Mouse (Mus musculus): ENCODE data around the gene Adam12. TPM values are rescaled to one million over a fixed set of nuclear protein-coding genes. Genes with fewer than 3 reads are reported as not detected.

The Adam12 gene
- polyA plus RNA-seq, 1 experiment from 2014 or later: 3.1 TPM

- Histone ChIP-seq H3K9ac (ENCODE audit: low read length) (no peak overlapping the region), H3K36me3 (ENCODE audit: control insufficient read depth, insufficient read depth) (no peaks in the 10 kb centered on the region), H3K27me3 (ENCODE audit: control insufficient read depth, insufficient read depth, low read length) (no peaks in the 10 kb centered on the region), H3K4me3 (ENCODE audit: low read length) (no peak overlapping the region), H3K27ac (ENCODE audit: low read length) (no peak overlapping the region), H3K9me3 (replicated peaks; ENCODE audit: control insufficient read depth, low read length) (no peaks in the 10 kb centered on the region), H3K4me1 (ENCODE audit: control insufficient read depth, insufficient read depth, low read length) (peaks cover 5% of the 10 kb centered on the region; the same call in 1 of the 2 replicates), H3K4me2 (ENCODE audit: low read depth, low read length) (no peak overlapping the region)
- 56% methylated on average over 2 of the region's 2 CpGs for WGBS
- ATAC-seq (replicated peaks; ENCODE audit: extremely low read depth, insufficient read depth, low FRiP score): no peak
These were observed 200.7 kb downstream of the Adam12 start for GRCm38 (mm10) chr7:134031256-134031655.

GRCm38 (mm10) chr7:134028281-134028830 lies 203.6 kb downstream of the Adam12 start:
- ATAC-seq (replicated peaks; ENCODE audit: extremely low read depth, insufficient read depth, low FRiP score): no peak
- no peak overlapping the region for H3K27ac ChIP-seq (ENCODE audit: low read length)
- 64% methylated on average over 7 of the region's 7 CpGs for WGBS
- no peak overlapping the region for H3K9ac ChIP-seq (ENCODE audit: low read length)
- H3K4me3 ChIP-seq (ENCODE audit: low read length): no peak overlapping the region
- H3K36me3 ChIP-seq (ENCODE audit: control insufficient read depth, insufficient read depth): no peaks in the 10 kb centered on the region
- peaks cover 6% of the 10 kb centered on the region for H3K4me1 ChIP-seq (ENCODE audit: control insufficient read depth, insufficient read depth, low read length)
- no peaks in the 10 kb centered on the region for H3K27me3 ChIP-seq (ENCODE audit: control insufficient read depth, insufficient read depth, low read length)
- H3K9me3 ChIP-seq (replicated peaks; ENCODE audit: control insufficient read depth, low read length): no peaks in the 10 kb centered on the region
- no peak overlapping the region for H3K4me2 ChIP-seq (ENCODE audit: low read depth, low read length)

DNA sequence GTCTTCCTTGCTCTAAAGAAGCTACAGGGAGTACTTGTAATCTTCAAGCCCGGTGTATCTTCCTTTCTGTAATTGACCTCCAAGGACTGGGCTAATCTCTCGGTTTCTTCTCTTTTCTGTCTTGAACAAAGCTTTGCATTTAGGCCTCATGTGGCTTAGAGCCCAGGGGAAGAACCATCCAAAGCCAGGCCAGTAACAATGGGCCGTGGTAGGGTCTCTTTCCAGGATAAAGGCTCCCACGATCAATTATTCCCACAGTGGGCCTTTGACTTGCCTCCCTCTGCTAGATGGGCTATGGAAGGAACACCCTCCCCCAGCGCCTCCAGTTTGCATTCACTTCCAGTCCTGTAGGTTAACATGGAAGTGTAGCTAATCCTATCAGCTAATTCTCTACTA lies 204.9 kb downstream of the Adam12 start:
- no peak overlapping the region for H3K4me3 ChIP-seq (ENCODE audit: low read length)
- WGBS: 63% methylated on average over 5 of the region's 5 CpGs

GRCm38 (mm10) chr7:134026200-134027019 lies 205.5 kb downstream of the Adam12 start:
- ATAC-seq (replicated peaks; ENCODE audit: extremely low read depth, insufficient read depth, low FRiP score): no peak
- H3K9ac ChIP-seq (ENCODE audit: low read length): no peak overlapping the region
- WGBS: 49% methylated on average over 16 of the region's 16 CpGs

More for the DNA sequence above, 204.9 kb downstream of the Adam12 start:
- H3K9me3 ChIP-seq (replicated peaks; ENCODE audit: control insufficient read depth, low read length): no peaks in the 10 kb centered on the region
- no peaks in the 10 kb centered on the region for H3K36me3 ChIP-seq (ENCODE audit: control insufficient read depth, insufficient read depth)
- no peaks in the 10 kb centered on the region for H3K27me3 ChIP-seq (ENCODE audit: control insufficient read depth, insufficient read depth, low read length)
- no peak for ATAC-seq (replicated peaks; ENCODE audit: extremely low read depth, insufficient read depth, low FRiP score)
- no peak overlapping the region for H3K4me2 ChIP-seq (ENCODE audit: low read depth, low read length)
- H3K27ac ChIP-seq (ENCODE audit: low read length): peak overlapping the region; percentile 63; the same call in 1 of the 2 replicates
- H3K9ac ChIP-seq (ENCODE audit: low read length): no peak overlapping the region
- peaks cover 6% of the 10 kb centered on the region for H3K4me1 ChIP-seq (ENCODE audit: control insufficient read depth, insufficient read depth, low read length)

DNA sequence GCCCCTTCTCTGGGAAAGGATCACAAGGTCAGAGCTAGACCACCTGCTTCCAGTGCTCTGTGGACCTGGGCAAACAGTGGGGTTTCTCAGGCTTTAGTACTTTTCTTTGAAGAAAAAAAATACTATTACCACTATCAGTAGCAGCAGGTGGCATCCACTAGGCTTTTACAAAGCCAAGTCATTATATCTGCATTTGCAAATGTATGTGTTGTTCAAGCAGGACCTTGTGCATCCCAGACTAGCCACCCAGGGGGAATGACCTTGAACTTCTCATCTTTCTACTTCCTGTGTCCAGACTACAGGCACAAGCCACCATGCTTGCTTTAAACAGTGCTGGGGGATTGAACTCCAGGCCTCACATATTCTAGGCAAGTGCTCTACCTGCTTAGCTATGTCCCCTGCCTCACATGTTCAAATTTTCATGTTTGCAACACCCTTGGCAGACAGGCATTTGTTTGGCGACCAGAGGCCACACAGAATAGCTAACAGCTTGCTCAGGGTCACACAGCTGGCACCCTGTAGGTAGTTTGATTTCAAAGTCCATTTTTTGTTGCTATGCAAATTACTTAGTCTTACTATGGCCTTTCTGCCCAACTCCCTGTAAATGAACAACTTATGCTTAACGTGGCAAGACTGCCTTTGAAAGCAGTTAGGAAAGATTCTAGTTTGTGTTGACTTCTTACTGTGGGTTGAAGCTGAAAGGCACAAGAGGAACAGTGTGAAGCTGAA lies 209.6 kb downstream of the Adam12 start:
- no peaks in the 10 kb centered on the region for H3K27me3 ChIP-seq (ENCODE audit: control insufficient read depth, insufficient read depth, low read length)
- no peaks in the 10 kb centered on the region for H3K36me3 ChIP-seq (ENCODE audit: control insufficient read depth, insufficient read depth)
- peaks cover 3% of the 10 kb centered on the region; the same call in 1 of the 2 replicates for H3K4me1 ChIP-seq (ENCODE audit: control insufficient read depth, insufficient read depth, low read length)
- no peak overlapping the region for H3K9ac ChIP-seq (ENCODE audit: low read length)
- no peak overlapping the region for H3K4me3 ChIP-seq (ENCODE audit: low read length)
- no peak for ATAC-seq (replicated peaks; ENCODE audit: extremely low read depth, insufficient read depth, low FRiP score)
- no peak overlapping the region for H3K27ac ChIP-seq (ENCODE audit: low read length)
- H3K4me2 ChIP-seq (ENCODE audit: low read depth, low read length): no peak overlapping the region
- no peaks in the 10 kb centered on the region for H3K9me3 ChIP-seq (replicated peaks; ENCODE audit: control insufficient read depth, low read length)
- WGBS: 71% methylated on average over 2 of the region's 2 CpGs

More at GRCm38 (mm10) chr7:134026200-134027019, 205.5 kb downstream of the Adam12 start:
- Histone ChIP-seq H3K4me2 (ENCODE audit: low read depth, low read length) (no peak overlapping the region), H3K9me3 (replicated peaks; ENCODE audit: control insufficient read depth, low read length) (no peaks in the 10 kb centered on the region), H3K4me1 (ENCODE audit: control insufficient read depth, insufficient read depth, low read length) (peaks cover 3% of the 10 kb centered on the region; the same call in 1 of the 2 replicates), H3K27me3 (ENCODE audit: control insufficient read depth, insufficient read depth, low read length) (no peaks in the 10 kb centered on the region), H3K36me3 (ENCODE audit: control insufficient read depth, insufficient read depth) (no peaks in the 10 kb centered on the region), H3K4me3 (ENCODE audit: low read length) (no peak overlapping the region), H3K27ac (ENCODE audit: low read length) (peak overlapping the region; percentile 63)

GRCm38 (mm10) chr7:134015226-134015625 lies 216.7 kb downstream of the Adam12 start:
- Histone ChIP-seq H3K9me3 (replicated peaks; ENCODE audit: control insufficient read depth, low read length) (no peaks in the 10 kb centered on the region), H3K9ac (ENCODE audit: low read length) (no peak overlapping the region), H3K27ac (ENCODE audit: low read length) (no peak overlapping the region), H3K36me3 (ENCODE audit: control insufficient read depth, insufficient read depth) (no peaks in the 10 kb centered on the region), H3K4me1 (ENCODE audit: control insufficient read depth, insufficient read depth, low read length) (no peaks in the 10 kb centered on the region), H3K4me2 (ENCODE audit: low read depth, low read length) (no peak overlapping the region), H3K27me3 (ENCODE audit: control insufficient read depth, insufficient read depth, low read length) (no peaks in the 10 kb centered on the region), H3K4me3 (ENCODE audit: low read length) (no peak overlapping the region)
- ATAC-seq (replicated peaks; ENCODE audit: extremely low read depth, insufficient read depth, low FRiP score): no peak
- 55% methylated on average over 4 of the region's 4 CpGs for WGBS

- 72% methylated on average over 7 of the region's 7 CpGs for WGBS
- no peak overlapping the region for H3K27ac ChIP-seq (ENCODE audit: low read length)
These were observed 217.2 kb downstream of the Adam12 start for GRCm38 (mm10) chr7:134014733-134015132.

DNA sequence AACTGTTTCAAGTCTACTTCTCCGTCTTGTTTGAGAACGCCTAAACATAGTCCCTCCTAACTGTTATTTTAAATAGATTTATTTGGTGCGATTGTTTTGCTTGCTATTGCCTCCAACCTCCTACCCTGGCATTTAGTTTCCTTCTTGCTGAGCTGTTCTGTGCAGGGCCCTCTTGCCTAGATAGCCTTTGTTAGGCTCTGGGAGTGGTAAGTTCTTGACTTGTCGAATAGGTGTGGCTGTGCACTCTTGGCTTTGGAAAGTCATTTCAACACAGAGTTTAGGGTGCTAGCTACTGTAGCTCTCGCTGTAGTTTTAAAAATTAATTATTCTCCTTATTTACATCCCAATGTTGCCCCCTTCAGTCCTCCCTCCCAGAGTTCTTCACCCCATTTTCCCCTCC lies 222.8 kb downstream of the Adam12 start:
- no peak for ATAC-seq (replicated peaks; ENCODE audit: extremely low read depth, insufficient read depth, low FRiP score)
- Histone ChIP-seq H3K4me2 (ENCODE audit: low read depth, low read length) (no peak overlapping the region), H3K27ac (ENCODE audit: low read length) (no peak overlapping the region), H3K27me3 (ENCODE audit: control insufficient read depth, insufficient read depth, low read length) (no peaks in the 10 kb centered on the region), H3K9me3 (replicated peaks; ENCODE audit: control insufficient read depth, low read length) (peaks cover 6% of the 10 kb centered on the region), H3K4me1 (ENCODE audit: control insufficient read depth, insufficient read depth, low read length) (no peaks in the 10 kb centered on the region), H3K9ac (ENCODE audit: low read length) (no peak overlapping the region), H3K4me3 (ENCODE audit: low read length) (no peak overlapping the region), H3K36me3 (ENCODE audit: control insufficient read depth, insufficient read depth) (peaks cover 7% of the 10 kb centered on the region; the same call in 1 of the 2 replicates)
- WGBS: 65% methylated on average over 5 of the region's 5 CpGs

More at GRCm38 (mm10) chr7:134014733-134015132, 217.2 kb downstream of the Adam12 start:
- H3K4me2 ChIP-seq (ENCODE audit: low read depth, low read length): no peak overlapping the region
- H3K4me3 ChIP-seq (ENCODE audit: low read length): no peak overlapping the region
- H3K9me3 ChIP-seq (replicated peaks; ENCODE audit: control insufficient read depth, low read length): no peaks in the 10 kb centered on the region
- ATAC-seq (replicated peaks; ENCODE audit: extremely low read depth, insufficient read depth, low FRiP score): no peak
- H3K4me1 ChIP-seq (ENCODE audit: control insufficient read depth, insufficient read depth, low read length): no peaks in the 10 kb centered on the region
- H3K9ac ChIP-seq (ENCODE audit: low read length): no peak overlapping the region
- H3K27me3 ChIP-seq (ENCODE audit: control insufficient read depth, insufficient read depth, low read length): no peaks in the 10 kb centered on the region
- H3K36me3 ChIP-seq (ENCODE audit: control insufficient read depth, insufficient read depth): no peaks in the 10 kb centered on the region
